Mouse (Mus musculus) embryonic facial prominence, embryonic 11.5 days (tissue): ENCODE results near the gene Arhgap20. TPM values are rescaled to one million over a fixed set of nuclear protein-coding genes. Genes with fewer than 3 reads are reported as not detected.

Experiments
- ATAC-seq: fragments of 200-750 bp; cut with Nextera tagmentation; replicated peaks from 2 replicates; pipeline ENCODE4 v1.8.0; 2017; ENCODE audit warnings: low read depth; ENCODE audit not compliant: insufficient number of reproducible peaks, low FRiP score, low TSS enrichment
- DNase-seq: peaks from one replicate; pipeline ENCODE4 v3.0.0-alpha.2; 2015; ENCODE audit warnings: low spot score
- H3K27ac ChIP-seq: fragments of 300-500 bp; sonication (generic); replicated peaks from 2 replicates; pipeline ENCODE4 v1.5.1; 2014; ENCODE audit warnings: mild to moderate bottlenecking, low read depth, low read length, control low read depth
- H3K27me3 ChIP-seq: fragments of 300-500 bp; sonication (generic); 2 replicates; pipeline ENCODE4 v1.6.1; 2014; ENCODE audit warnings: mild to moderate bottlenecking, low read length, moderate library complexity, mixed read lengths; ENCODE audit not compliant: control insufficient read depth, insufficient read depth
- H3K36me3 ChIP-seq: fragments of 300-500 bp; sonication (generic); replicated peaks from 2 replicates; pipeline ENCODE4 v1.6.1; 2014; ENCODE audit warnings: low read depth, mild to moderate bottlenecking, low read length, moderate library complexity, mixed read lengths; ENCODE audit not compliant: control insufficient read depth, insufficient read depth
- H3K4me1 ChIP-seq: fragments of 300-500 bp; sonication (generic); 2 replicates; pipeline ENCODE4 v1.6.1; 2014; ENCODE audit warnings: low read length, mixed read lengths; ENCODE audit not compliant: control insufficient read depth, insufficient read depth
- H3K4me2 ChIP-seq: fragments of 300-500 bp; sonication (generic); 2 replicates; pipeline ENCODE4 v1.6.1; 2014; ENCODE audit warnings: low read depth, mild to moderate bottlenecking, control low read depth, low read length, moderate library complexity
- H3K4me3 ChIP-seq: fragments of 300-500 bp; sonication (generic); 2 replicates; pipeline ENCODE4 v1.5.1; 2014; ENCODE audit warnings: low read depth, low read length, control low read depth
- H3K9ac ChIP-seq: fragments of 300-500 bp; sonication (generic); replicated peaks from 2 replicates; pipeline ENCODE4 v1.6.1; 2014; ENCODE audit warnings: mild to moderate bottlenecking, control low read depth, low read length
- H3K9me3 ChIP-seq: fragments of 300-500 bp; sonication (generic); replicated peaks from 2 replicates; pipeline ENCODE4 v1.6.1; 2016; ENCODE audit warnings: mild to moderate bottlenecking, low read length, inconsistent platforms, mixed read lengths; ENCODE audit not compliant: control insufficient read depth
- WGBS: fragments of 180-500 bp; shearing (Covaris S2); extraction: QIAGEN DNeasy Blood & Tissue Kit; methylation state at CpG from one replicate; pipeline ENCODE4 v1.1.7; 2014; 5-methylcytosine and 5-hydroxymethylcytosine counted together
- polyA plus RNA-seq: library from polyadenylated mRNA; unstranded; fragments of >200 nt; fragmentation: Nextera tagmentation; extraction: Ambion mirVana; gene quantifications from 2 replicates; pipeline ENCODE4 v1.2.1, GENCODE M21; 2014

Arhgap20 gene
- polyA plus RNA-seq, 1 experiment from 2014 or later, result 1.7 TPM

- H3K4me1 ChIP-seq, result no peaks in the 10 kb centered on the region
- no peak overlapping the region for H3K4me3 ChIP-seq
- ATAC-seq (no peak), DNase-seq (no peak)
- no peaks in the 10 kb centered on the region for H3K36me3 ChIP-seq
- H3K27ac ChIP-seq, result no peak overlapping the region
- no peaks in the 10 kb centered on the region for H3K9me3 ChIP-seq
- no peak overlapping the region for H3K4me2 ChIP-seq
- WGBS, result 80% methylated on average over 3 of the region's 3 CpGs
- no peaks in the 10 kb centered on the region for H3K27me3 ChIP-seq
- H3K9ac ChIP-seq, result no peak overlapping the region
These were observed 99.1 kb downstream of the Arhgap20 start for GRCm38 (mm10) chr9:51864273-51864672.

GRCm38 (mm10) chr9:51866634-51867033, 101.5 kb downstream of the Arhgap20 start:
- Histone ChIP-seq H3K27ac (no peak overlapping the region), H3K36me3 (no peaks in the 10 kb centered on the region), H3K4me2 (no peak overlapping the region), H3K9ac (no peak overlapping the region), H3K27me3 (no peaks in the 10 kb centered on the region), H3K9me3 (no peaks in the 10 kb centered on the region), H3K4me1 (no peaks in the 10 kb centered on the region), H3K4me3 (no peak overlapping the region)
- DNase-seq (no peak), ATAC-seq (no peak)
- 57% methylated on average over 4 of the region's 4 CpGs for WGBS

GRCm38 (mm10) chr9:51869056-51869455, 103.9 kb downstream of the Arhgap20 start:
- no peaks in the 10 kb centered on the region for H3K27me3 ChIP-seq
- no peak overlapping the region for H3K27ac ChIP-seq
- H3K9ac ChIP-seq, result no peak overlapping the region
- H3K4me2 ChIP-seq, result no peak overlapping the region
- no peaks in the 10 kb centered on the region for H3K36me3 ChIP-seq
- H3K4me3 ChIP-seq, result no peak overlapping the region
- DNase-seq (no peak), ATAC-seq (no peak)
- no peaks in the 10 kb centered on the region for H3K9me3 ChIP-seq
- no peaks in the 10 kb centered on the region for H3K4me1 ChIP-seq
- WGBS, result 62% methylated on average over 4 of the region's 4 CpGs

GRCm38 (mm10) chr9:51874348-51874747, 109.2 kb downstream of the Arhgap20 start:
- H3K27me3 ChIP-seq, result no peaks in the 10 kb centered on the region
- ATAC-seq, result no peak
- no peak overlapping the region for H3K27ac ChIP-seq
- no peaks in the 10 kb centered on the region for H3K36me3 ChIP-seq
- 30% methylated on average over 4 of the region's 4 CpGs for WGBS
- H3K4me2 ChIP-seq, result no peak overlapping the region
- no peak overlapping the region for H3K9ac ChIP-seq
- DNase-seq, result peak; percentile 45
- H3K4me1 ChIP-seq, result peaks cover 3% of the 10 kb centered on the region; the same call in 1 of the 2 replicates
- no peaks in the 10 kb centered on the region for H3K9me3 ChIP-seq
- H3K4me3 ChIP-seq, result no peak overlapping the region

DNA sequence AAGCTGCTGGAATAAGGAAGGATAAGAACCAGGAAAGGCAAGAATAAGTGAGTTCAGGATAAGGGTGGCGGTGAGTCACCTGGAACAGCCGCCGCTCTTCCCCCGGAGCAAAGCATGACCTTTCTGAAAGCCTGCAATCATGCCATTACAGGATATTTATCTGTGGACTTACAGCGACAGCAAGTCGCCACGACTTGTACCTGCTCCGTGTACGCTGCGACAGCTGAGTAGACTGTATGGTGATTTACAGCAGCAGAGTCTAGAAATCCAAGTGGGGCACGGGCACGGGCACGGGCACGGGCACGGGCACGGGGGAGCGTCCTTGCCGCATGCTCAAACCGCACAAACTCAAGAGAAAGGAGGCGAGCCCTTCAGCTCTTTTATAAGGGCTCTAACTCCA, 110.4 kb downstream of the Arhgap20 start:
- no peaks in the 10 kb centered on the region for H3K27me3 ChIP-seq
- DNase-seq (no peak), ATAC-seq (no peak)
- peaks cover 3% of the 10 kb centered on the region; the same call in 1 of the 2 replicates for H3K4me1 ChIP-seq
- no peaks in the 10 kb centered on the region for H3K36me3 ChIP-seq
- no peak overlapping the region for H3K27ac ChIP-seq
- H3K9me3 ChIP-seq, result no peaks in the 10 kb centered on the region
- H3K4me2 ChIP-seq, result no peak overlapping the region
- WGBS, result 84% methylated on average over 20 of the region's 20 CpGs
- no peak overlapping the region for H3K9ac ChIP-seq
- H3K4me3 ChIP-seq, result no peak overlapping the region

- Histone ChIP-seq H3K27ac (no peak overlapping the region), H3K4me2 (no peak overlapping the region), H3K9ac (no peak overlapping the region), H3K9me3 (no peaks in the 10 kb centered on the region), H3K27me3 (no peaks in the 10 kb centered on the region), H3K36me3 (no peaks in the 10 kb centered on the region), H3K4me3 (no peak overlapping the region), H3K4me1 (no peaks in the 10 kb centered on the region)
- ATAC-seq (no peak; the same call in 1 of the 2 replicates), DNase-seq (peak; percentile 72)
- whole genome bisulfite sequencing, result 30% methylated on average over 4 of the region's 4 CpGs
These were observed 116.2 kb downstream of the Arhgap20 start for GRCm38 (mm10) chr9:51881386-51881785.

GRCm38 (mm10) chr9:51881881-51882280, 116.7 kb downstream of the Arhgap20 start:
- H3K27me3 ChIP-seq, result no peaks in the 10 kb centered on the region
- DNase-seq, result no peak
- H3K9ac ChIP-seq, result no peak overlapping the region
- H3K4me2 ChIP-seq, result no peak overlapping the region
- H3K27ac ChIP-seq, result no peak overlapping the region
- H3K36me3 ChIP-seq, result no peaks in the 10 kb centered on the region
- no peaks in the 10 kb centered on the region for H3K4me1 ChIP-seq
- ATAC-seq, result no peak
- WGBS, result 70% methylated on average over 4 of the region's 4 CpGs
- no peaks in the 10 kb centered on the region for H3K9me3 ChIP-seq
- H3K4me3 ChIP-seq, result no peak overlapping the region

DNA sequence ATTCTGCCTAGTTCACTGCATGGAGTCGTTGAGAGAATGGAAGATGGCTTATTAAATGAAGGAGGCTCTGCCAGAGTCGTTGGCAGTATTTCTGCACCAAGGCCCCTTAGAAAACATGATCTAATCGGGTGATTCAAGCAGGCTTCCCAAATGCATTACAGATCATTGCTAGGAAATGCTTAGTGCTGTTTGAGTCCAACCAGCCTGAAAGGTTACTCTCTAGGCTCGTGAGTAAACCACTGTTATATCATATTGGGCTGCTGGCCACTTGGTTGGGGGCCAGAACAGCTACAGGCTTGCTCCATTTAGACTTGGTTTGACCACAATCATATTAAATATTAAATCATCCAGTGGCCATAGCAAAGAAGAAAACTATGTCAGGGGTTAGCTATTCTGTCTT, 118.2 kb downstream of the Arhgap20 start:
- WGBS, result 82% methylated on average over 4 of the region's 4 CpGs
- Histone ChIP-seq H3K4me1 (no peaks in the 10 kb centered on the region), H3K4me3 (no peak overlapping the region), H3K4me2 (no peak overlapping the region), H3K36me3 (no peaks in the 10 kb centered on the region), H3K27me3 (no peaks in the 10 kb centered on the region), H3K9me3 (no peaks in the 10 kb centered on the region), H3K27ac (no peak overlapping the region), H3K9ac (no peak overlapping the region)
- no peak for ATAC-seq
- no peak for DNase-seq
